Mouse (Mus musculus): Measurements from ENCODE around the gene Ecm1. TPM values are rescaled to one million over a fixed set of nuclear protein-coding genes. Genes with fewer than 3 reads are reported as not detected.

Ecm1 gene
- polyA plus RNA-seq, 1 experiment: 174 TPM

- 88% methylated on average over 4 of the region's 4 CpGs for WGBS
- no peaks in the 10 kb centered on the region for H3K27me3 ChIP-seq (ENCODE audit: control insufficient read depth, insufficient read depth, low read length)
- no peak overlapping the region for H3K4me3 ChIP-seq (ENCODE audit: low read depth, low read length)
- no peak overlapping the region for H3K27ac ChIP-seq (ENCODE audit: insufficient read depth, low read depth, low read length)
- peaks cover 4% of the 10 kb centered on the region for H3K4me1 ChIP-seq (ENCODE audit: control insufficient read depth, insufficient read depth, insufficient read length, low read length)
- no peaks in the 10 kb centered on the region for H3K36me3 ChIP-seq (ENCODE audit: control insufficient read depth, insufficient read depth, low read length)
- TF ChIP-seq POLR2A (IDR thresholded peaks at IDR 0.05; ENCODE audit: low read depth, low read length) (no peak), CTCF (IDR thresholded peaks at IDR 0.05; ENCODE audit: extremely low read depth, insufficient read length, insufficient replicate concordance, low read depth, low read length) (no peak)
Measured at GRCm38 (mm10) chr3:95685301-95685700, 54.1 kb downstream of the Ecm1 start.

DNA sequence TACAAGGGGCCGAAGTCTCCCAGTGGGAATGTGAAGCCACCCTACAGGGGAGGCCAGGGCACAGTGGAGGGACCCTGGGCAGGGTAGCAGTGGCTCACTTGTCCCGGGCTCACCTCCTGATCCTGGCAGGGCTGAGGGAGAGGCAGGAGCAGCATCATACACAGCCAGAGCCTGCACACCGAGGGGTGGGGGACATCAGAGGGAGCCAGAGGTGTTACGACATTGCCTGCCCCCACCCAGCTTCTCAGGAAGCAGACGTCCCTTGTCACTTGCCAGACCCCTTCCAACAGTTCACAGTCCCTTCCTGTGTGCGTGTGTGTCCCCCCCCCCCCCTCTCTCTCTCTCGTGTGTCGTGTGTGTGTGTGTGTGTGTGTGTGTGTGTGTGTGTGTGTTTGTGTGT is 54.5 kb downstream of the Ecm1 start:
- Histone ChIP-seq H3K36me3 (ENCODE audit: control insufficient read depth, insufficient read depth, low read length) (no peaks in the 10 kb centered on the region), H3K4me1 (ENCODE audit: control insufficient read depth, insufficient read depth, insufficient read length, low read length) (peaks cover 8% of the 10 kb centered on the region), H3K27ac (ENCODE audit: insufficient read depth, low read depth, low read length) (no peak overlapping the region), H3K27me3 (ENCODE audit: control insufficient read depth, insufficient read depth, low read length) (no peaks in the 10 kb centered on the region), H3K4me3 (ENCODE audit: low read depth, low read length) (no peak overlapping the region)
- 65% methylated on average over 8 of the region's 8 CpGs for WGBS
- TF ChIP-seq CTCF (IDR thresholded peaks at IDR 0.05; ENCODE audit: extremely low read depth, insufficient read length, insufficient replicate concordance, low read depth, low read length) (no peak), POLR2A (IDR thresholded peaks at IDR 0.05; ENCODE audit: low read depth, low read length) (no peak)

Other genes with a start within 250 kb of the Ecm1 start
- gene Ctsk, start 240.3 kb downstream of the Ecm1 start, polyA plus RNA-seq (2012; rRNA removed): 0.81 and 0.85 TPM in 2 replicates
- gene Ctss, start 212.8 kb downstream of the Ecm1 start, polyA plus RNA-seq (2012; rRNA removed): 11.4 and 26.7 TPM in 2 replicates
- gene Hormad1, start 179.9 kb downstream of the Ecm1 start, polyA plus RNA-seq (2012; rRNA removed): not detected in 2 replicates
- gene Golph3l, start 150.6 kb downstream of the Ecm1 start, polyA plus RNA-seq (2012; rRNA removed): 1.8 and 4.8 TPM in 2 replicates
- gene Ensa, start 114.6 kb downstream of the Ecm1 start, polyA plus RNA-seq (2012; rRNA removed): 5.2 and 10.1 TPM in 2 replicates
- gene Mcl1, start 80.8 kb downstream of the Ecm1 start, polyA plus RNA-seq (2012; rRNA removed): 119 and 327 TPM in 2 replicates
- gene Adamtsl4, start 51.7 kb downstream of the Ecm1 start, polyA plus RNA-seq (2012; rRNA removed): 6.4 and 8.2 TPM in 2 replicates
- gene Tars2, start 20.6 kb upstream of the Ecm1 start, polyA plus RNA-seq (2012; rRNA removed): 10.9 and 21.3 TPM in 2 replicates
- gene Rprd2, start 79.3 kb upstream of the Ecm1 start, polyA plus RNA-seq (2012; rRNA removed): 5.2 and 8.8 TPM in 2 replicates
- 1.7 and 4.5 TPM in 2 replicates for gene Prpf3, start 116.3 kb upstream of the Ecm1 start, polyA plus RNA-seq (2012; rRNA removed)
- 39.5 and 51.8 TPM in 2 replicates for gene Mrps21, start 131.9 kb upstream of the Ecm1 start, polyA plus RNA-seq (2012; rRNA removed)
- 0.72 and 0.74 TPM in 2 replicates for gene Ciart, start 142.7 kb upstream of the Ecm1 start, polyA plus RNA-seq (2012; rRNA removed)
- gene BC028528, start 152.4 kb upstream of the Ecm1 start, polyA plus RNA-seq (2012; rRNA removed): 1.5 and 1.6 TPM in 2 replicates
- gene Aph1a, start 154.4 kb upstream of the Ecm1 start, polyA plus RNA-seq (2012; rRNA removed): 126 and 211 TPM in 2 replicates
- gene Car14, start 165.1 kb upstream of the Ecm1 start, polyA plus RNA-seq (2012; rRNA removed): 0.75 and 0.81 TPM in 2 replicates
- 4.7 and 8.7 TPM in 2 replicates for gene Anp32e, start 189.7 kb upstream of the Ecm1 start, polyA plus RNA-seq (2012; rRNA removed)